Comparison of ENCODE assay signal across 26 mouse cellular contexts in genomic region chr7:114063966-114064365, GRCm38 (mm10). TPM values are rescaled to one million over a fixed set of nuclear protein-coding genes. Genes with fewer than 3 reads are reported as not detected.
A peak's percentile ranks its signal among the peaks of the same experiment; 100 is the strongest.
DNase-seq lines count a peak whose midpoint lies in the region; ATAC-seq and TF ChIP-seq lines count a peak whose summit lies in the region.
"Had no signal": no experiment of that assay in that cellular context is flagged by ENCODE, and none has a peak within 500 bp of the region (broad histone marks: within the 10 kb centered on the region; RNA-seq: fewer than 3 reads in every experiment).

No protein-coding gene starts in this region.

- intact Hi-C loops in heart, adult 2 months (cut with DNase I): no loop called here
- intact Hi-C loops in heart, postnatal 36 days (cut with DNase I): no loop called here

- H3K36me3 ChIP-seq in heart, adult 2 months (ENCODE audit: control insufficient read depth, insufficient read depth, low read length): no peaks in the 10 kb centered on the region
- H3K36me3 ChIP-seq in heart, embryonic 15.5 days: 0 out of 2 replicates have a peak, but pooled peaks cover 5% of the 10 kb centered on the region
- no peaks in the 10 kb centered on the region for H3K36me3 ChIP-seq in lung, embryonic 16.5 days (ENCODE audit: control insufficient read depth, insufficient read depth, low read length)
- H3K36me3 ChIP-seq in stomach, postnatal 0 days (ENCODE audit: control insufficient read depth, insufficient read depth, low read length): no peaks in the 10 kb centered on the region; the same call in 1 of the 2 replicates
- H3K36me3 ChIP-seq: embryonic facial prominence, embryonic 13.5 days; forebrain, embryonic 10.5 days; forebrain, embryonic 15.5 days; hindbrain, embryonic 12.5 days; intestine, embryonic 15.5 days; limb, embryonic 12.5 days; liver, embryonic 15.5 days; midbrain, embryonic 10.5 days; midbrain, embryonic 15.5 days had no signal

- H3K27me3 ChIP-seq in heart, adult 2 months (ENCODE audit: control insufficient read depth, insufficient read depth, low read length): no peaks in the 10 kb centered on the region
- no peaks in the 10 kb centered on the region for H3K27me3 ChIP-seq in heart, embryonic 15.5 days
- no peaks in the 10 kb centered on the region for H3K27me3 ChIP-seq in lung, embryonic 16.5 days (ENCODE audit: control insufficient read depth, insufficient read depth, low read depth, low read length)
- no peaks in the 10 kb centered on the region for H3K27me3 ChIP-seq in stomach, postnatal 0 days (ENCODE audit: control insufficient read depth, insufficient read depth, low read length)
- H3K27me3 ChIP-seq: embryonic facial prominence, embryonic 13.5 days; forebrain, embryonic 15.5 days; hindbrain, embryonic 12.5 days; intestine, embryonic 15.5 days; limb, embryonic 12.5 days; liver, embryonic 15.5 days; midbrain, embryonic 15.5 days had no signal

- TF ChIP-seq CTCF in heart, adult 2 months (IDR thresholded peaks at IDR 0.05): no peak
- TF ChIP-seq CTCF in stomach, postnatal 0 days (IDR thresholded peaks at IDR 0.05; ENCODE audit: low read depth): no peak

- no peak for TF ChIP-seq POLR2A in heart, adult 2 months (IDR thresholded peaks at IDR 0.05; ENCODE audit: insufficient read depth, low read depth, low read length)

- H3K4me1 ChIP-seq in heart, adult 2 months (ENCODE audit: control insufficient read depth, insufficient read depth, low read length): peaks cover 15% of the 10 kb centered on the region
- H3K4me1 ChIP-seq in heart, embryonic 15.5 days (replicated peaks): peaks cover 40% of the 10 kb centered on the region
- H3K4me1 ChIP-seq in lung, embryonic 16.5 days (replicated peaks; ENCODE audit: control insufficient read depth, insufficient read depth, low read length): peaks cover 25% of the 10 kb centered on the region
- H3K4me1 ChIP-seq in stomach, postnatal 0 days (replicated peaks; ENCODE audit: control insufficient read depth, insufficient read depth): 0 out of 2 replicates have a peak, but pooled peaks cover 3% of the 10 kb centered on the region

- ATAC-seq in heart, embryonic 15.5 days (replicated peaks; ENCODE audit: insufficient number of reproducible peaks, insufficient read depth, low FRiP score, low read depth): no peak
- ATAC-seq in lung, embryonic 16.5 days (ENCODE audit: low read depth): peak; percentile 33; the same call in 1 of the 2 replicates
- ATAC-seq in stomach, postnatal 0 days (ENCODE audit: low FRiP score, low TSS enrichment): peak; percentile 38; the same call in 1 of the 2 replicates
- ATAC-seq: forebrain, embryonic 15.5 days; hindbrain, postnatal 0 days; intestine, embryonic 15.5 days; midbrain, embryonic 15.5 days had no signal

- H3K4me2 ChIP-seq in heart, embryonic 15.5 days: 0 out of 2 replicates have a peak overlapping the region, but pooled peaks have one; percentile 15
- H3K4me2 ChIP-seq in lung, embryonic 16.5 days (ENCODE audit: low read depth, low read length): no peak overlapping the region
- H3K4me2 ChIP-seq in stomach, postnatal 0 days (replicated peaks; ENCODE audit: low read depth): no peak overlapping the region
- H3K4me2 ChIP-seq: embryonic facial prominence, embryonic 13.5 days; forebrain, embryonic 15.5 days; hindbrain, embryonic 12.5 days; intestine, embryonic 15.5 days; limb, embryonic 12.5 days; liver, embryonic 15.5 days; midbrain, embryonic 15.5 days had no signal

- no peak for DNase-seq in heart, adult 2 months
- no peak for DNase-seq in heart, postnatal 36 days
- DNase-seq in heart, postnatal 4 days: no peak
- DNase-seq in lung, postnatal 14 days: no peak
- no peak for DNase-seq in stomach, postnatal 0 days (ENCODE audit: low spot score)
- DNase-seq in kidney, adult 9 months: no peak
- DNase-seq: adrenal gland, postnatal 14 days; cerebellum, adult 11-12 months; cerebellum, adult 9-11 months; kidney, adult 2 months; kidney, postnatal 4 days; layer of hippocampus, adult 9-11 months; spleen, adult 18-20 months; thymus, postnatal 14 days had no signal

- no peaks in the 10 kb centered on the region for H3K9me3 ChIP-seq in heart, embryonic 15.5 days (replicated peaks)
- no peaks in the 10 kb centered on the region for H3K9me3 ChIP-seq in lung, embryonic 16.5 days (ENCODE audit: control insufficient read depth, low read length)
- H3K9me3 ChIP-seq in stomach, postnatal 0 days (ENCODE audit: control insufficient read depth, low read length): no peaks in the 10 kb centered on the region
- H3K9me3 ChIP-seq: embryonic facial prominence, embryonic 13.5 days; forebrain, embryonic 10.5 days; forebrain, embryonic 15.5 days; hindbrain, embryonic 12.5 days; intestine, embryonic 15.5 days; limb, embryonic 12.5 days; liver, embryonic 15.5 days; midbrain, embryonic 10.5 days; midbrain, embryonic 15.5 days had no signal

- H3K4me3 ChIP-seq in heart, adult 2 months: no peak overlapping the region
- H3K4me3 ChIP-seq in heart, embryonic 15.5 days: no peak overlapping the region
- no peak overlapping the region for H3K4me3 ChIP-seq in lung, embryonic 16.5 days (ENCODE audit: low read length)
- H3K4me3 ChIP-seq in stomach, postnatal 0 days (ENCODE audit: low read depth, low read length): no peak overlapping the region
- H3K4me3 ChIP-seq: embryonic facial prominence, embryonic 13.5 days; forebrain, embryonic 10.5 days; forebrain, embryonic 15.5 days; hindbrain, embryonic 12.5 days; intestine, embryonic 15.5 days; limb, embryonic 12.5 days; liver, embryonic 15.5 days; midbrain, embryonic 10.5 days; midbrain, embryonic 15.5 days had no signal

- H3K9ac ChIP-seq in heart, adult 2 months (ENCODE audit: low read depth, low read length): no peak overlapping the region
- no peak overlapping the region for H3K9ac ChIP-seq in heart, embryonic 15.5 days
- no peak overlapping the region for H3K9ac ChIP-seq in lung, embryonic 16.5 days (ENCODE audit: low read length)
- no peak overlapping the region for H3K9ac ChIP-seq in stomach, postnatal 0 days (ENCODE audit: low read length)
- H3K9ac ChIP-seq: embryonic facial prominence, embryonic 13.5 days; forebrain, embryonic 15.5 days; hindbrain, embryonic 12.5 days; intestine, embryonic 15.5 days; limb, embryonic 12.5 days; liver, embryonic 15.5 days; midbrain, embryonic 15.5 days had no signal

- no peaks in the 10 kb centered on the region for H3K79me2 ChIP-seq in heart, adult 2 months (replicated peaks; ENCODE audit: control insufficient read depth, insufficient read depth, low read length)

- no peak for TF ChIP-seq EP300 in heart, adult 2 months (IDR thresholded peaks at IDR 0.05; ENCODE audit: insufficient read depth, low read depth, low read length)
- TF ChIP-seq EP300 in stomach, postnatal 0 days (optimal IDR thresholded peaks at IDR 0.05): no peak

- WGBS in heart, adult 2 months: 51% methylated on average over 6 of the region's 6 CpGs
- 53% methylated on average over 6 of the region's 6 CpGs for WGBS in heart, embryonic 15.5 days
- WGBS in lung, embryonic 16.5 days: 42% methylated on average over 6 of the region's 6 CpGs
- 58% methylated on average over 6 of the region's 6 CpGs for WGBS in stomach, postnatal 0 days

- peak overlapping the region; percentile 32; the same call in 1 of the 2 replicates for H3K27ac ChIP-seq in heart, adult 2 months
- H3K27ac ChIP-seq in heart, embryonic 15.5 days: peak overlapping the region; percentile 36; the same call in 1 of the 2 replicates
- H3K27ac ChIP-seq in lung, embryonic 16.5 days (ENCODE audit: low read length): no peak overlapping the region
- peak overlapping the region; percentile 41; the same call in 1 of the 2 replicates for H3K27ac ChIP-seq in stomach, postnatal 0 days (replicated peaks)
- H3K27ac ChIP-seq: embryonic facial prominence, embryonic 13.5 days; forebrain, embryonic 10.5 days; forebrain, embryonic 15.5 days; hindbrain, embryonic 12.5 days; hindbrain, postnatal 0 days; intestine, embryonic 15.5 days; limb, embryonic 12.5 days; liver, embryonic 15.5 days; midbrain, embryonic 10.5 days; midbrain, embryonic 15.5 days had no signal

RNA-seq across cellular contexts. Expression of gene Rras2, which starts 53.6 kb away (rescaled TPM):
- total RNA-seq in heart, adult 2 months (2021): 10 to 100 TPM; 48.5 to 52.0 TPM
- polyA plus RNA-seq in heart, adult 2 months (2012; rRNA removed): 17.5 and 29.8 TPM in 2 replicates
- total RNA-seq in heart, postnatal 36 days (2021): 10 to 100 TPM; 48.5 to 51.6 TPM
- polyA plus RNA-seq in heart, embryonic 15.5 days (2015; fragmentation: Nextera tagmentation; extraction: Ambion mirVana): 44.1 and 44.6 TPM in 2 replicates
- total RNA-seq in heart, postnatal 4 days (2021): 10 to 100 TPM; 61.7 to 62.6 TPM
- polyA plus RNA-seq in lung, embryonic 16.5 days (2015; fragmentation: Nextera tagmentation; extraction: Ambion mirVana): 40.1 and 45.1 TPM in 2 replicates
- 26.2 and 26.4 TPM in 2 replicates for polyA plus RNA-seq in stomach, postnatal 0 days (2015; fragmentation: Nextera tagmentation; extraction: Ambion mirVana)
